Mouse (Mus musculus) cerebellum, adult 11-12 months (tissue): ENCODE results near the gene Cyp11a1.

ENCODE experiments used
- DNase-seq: peaks from one replicate; pipeline ENCODE4 v3.0.0; 2022

Cyp11a1 gene

DNA sequence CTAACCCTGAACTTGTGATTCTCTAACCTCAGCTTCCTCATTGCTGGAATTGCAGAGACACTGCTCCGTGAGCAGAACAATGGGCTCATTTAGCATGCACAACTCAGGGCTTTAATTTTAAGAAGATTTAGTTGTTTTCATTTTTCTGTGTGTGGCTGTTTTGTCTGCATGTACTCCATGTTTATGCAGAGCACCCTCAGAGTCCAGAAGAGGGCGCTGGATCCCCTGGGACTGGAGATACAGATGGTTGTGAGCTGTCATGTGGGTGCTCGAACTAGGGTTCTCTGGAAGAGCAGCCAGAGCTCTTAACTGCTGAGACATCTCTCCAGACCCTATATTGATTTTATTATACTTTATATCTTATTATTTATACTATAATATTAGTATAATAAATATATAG is 3.4 kb downstream of the Cyp11a1 start:
- DNase-seq, result no peak

DNA sequence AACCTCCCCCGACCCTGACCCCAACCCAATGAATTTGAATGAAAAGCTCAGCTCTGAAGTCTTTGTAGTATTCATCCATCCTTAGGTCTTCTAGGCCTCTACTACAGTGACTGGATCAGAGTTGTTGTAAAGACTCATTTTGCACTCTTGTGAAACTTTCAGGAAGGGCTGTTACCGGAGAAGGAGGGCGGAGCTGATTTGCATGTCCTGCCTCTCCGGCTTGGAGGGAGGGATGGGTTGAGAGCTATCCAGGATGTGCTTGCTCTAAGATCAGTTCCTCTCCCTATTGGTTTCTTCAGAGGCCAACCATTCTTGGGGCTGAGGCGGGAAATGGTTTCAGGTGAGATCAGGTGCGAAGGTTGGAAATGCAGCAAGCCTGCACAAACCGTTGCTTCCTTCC is 4.8 kb downstream of the Cyp11a1 start:
- DNase-seq, result no peak

DNA sequence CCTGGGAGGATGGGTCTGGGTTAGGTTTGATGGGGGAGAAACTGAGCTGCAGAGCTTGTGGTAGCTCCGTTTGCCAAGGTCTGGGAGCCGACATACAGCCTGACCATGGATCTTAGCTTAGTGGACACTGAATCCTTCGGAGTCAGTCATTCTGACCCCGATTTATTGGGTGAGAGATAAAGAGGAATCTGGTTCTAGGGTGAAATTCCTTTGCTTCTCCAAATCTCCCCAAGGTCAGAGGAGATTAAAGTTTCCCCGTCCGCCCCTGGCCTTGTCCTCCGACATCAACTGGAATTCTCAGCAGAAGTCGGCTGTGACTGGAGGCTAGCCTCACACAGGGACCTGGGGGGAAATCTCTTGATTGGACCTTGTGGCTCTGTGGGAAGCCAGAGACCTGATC is 5.3 kb downstream of the Cyp11a1 start:
- no peak for DNase-seq

DNA sequence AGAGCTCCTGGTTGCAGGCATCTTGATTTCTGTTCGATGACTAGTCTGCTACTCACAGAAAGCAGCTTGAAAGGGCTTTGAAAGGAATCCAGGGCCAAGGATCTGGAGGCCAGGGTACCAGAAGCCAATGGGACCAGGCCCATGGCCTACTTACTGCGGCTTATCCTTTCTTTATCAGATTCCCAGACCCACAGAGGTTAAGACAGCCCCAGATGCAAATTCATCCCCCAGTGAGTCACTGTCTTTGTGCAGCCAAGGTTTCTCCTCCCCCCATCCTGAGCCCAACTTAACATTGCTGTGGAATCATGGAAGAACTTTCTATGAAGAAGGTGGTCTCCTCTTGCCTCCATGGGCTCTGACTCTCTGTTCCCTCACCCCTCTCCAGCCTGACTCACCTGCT is 6.3 kb downstream of the Cyp11a1 start:
- DNase-seq, result no peak

DNA sequence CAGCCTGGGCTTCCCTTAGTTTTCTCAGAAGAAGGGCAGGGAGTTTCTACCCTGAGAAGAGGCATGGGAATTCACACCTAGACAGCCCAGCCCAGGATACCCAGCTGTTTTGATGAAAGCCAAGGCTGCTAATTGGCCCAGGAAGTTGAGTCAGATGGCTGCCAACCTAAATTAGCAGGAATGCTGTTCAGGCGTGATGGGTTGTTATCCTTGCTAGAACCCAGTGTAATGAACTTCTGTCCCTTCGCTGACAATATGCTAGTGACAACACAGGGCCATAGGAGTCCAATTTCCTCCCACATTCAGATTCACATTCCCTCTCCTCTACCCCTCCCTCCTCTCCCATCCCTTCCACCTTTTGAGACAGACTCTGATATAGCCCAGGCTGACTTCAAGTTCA is 6.7 kb downstream of the Cyp11a1 start:
- no peak for DNase-seq

DNA sequence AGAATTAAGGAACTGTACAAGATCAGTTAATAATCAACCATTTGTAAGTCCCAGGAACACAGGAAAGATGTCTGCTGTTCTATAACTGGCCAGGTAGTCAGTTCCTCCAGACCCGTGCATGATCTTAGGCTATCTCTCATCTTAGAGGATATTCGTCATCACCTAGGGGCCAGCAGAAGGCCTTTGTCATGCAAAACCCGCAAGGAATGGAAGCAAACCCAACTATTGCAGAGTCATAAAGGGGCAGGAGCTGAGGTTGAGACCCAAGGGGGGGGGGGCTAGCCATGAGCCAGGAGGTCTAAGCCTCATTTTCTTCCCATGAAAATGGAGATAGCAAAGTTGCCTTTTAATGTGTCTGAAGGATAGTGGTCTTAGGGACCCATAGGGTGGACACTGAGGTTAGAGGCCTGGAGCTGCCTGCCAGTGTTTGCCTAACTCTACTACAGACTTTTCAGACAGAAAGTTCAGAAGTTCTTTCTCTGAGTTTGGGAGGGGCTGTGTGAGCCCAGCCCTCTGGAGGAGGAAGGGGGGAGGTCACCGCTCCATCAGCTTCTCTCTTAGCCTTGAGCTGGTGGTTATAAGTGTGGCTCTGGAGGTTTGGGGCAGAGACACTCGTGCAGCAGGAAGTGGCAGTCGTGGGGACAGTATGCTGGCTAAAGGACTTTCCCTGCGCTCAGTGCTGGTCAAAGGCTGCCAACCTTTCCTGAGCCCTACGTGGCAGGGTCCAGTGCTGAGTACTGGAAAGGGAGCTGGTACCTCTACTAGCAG is 8.4 kb downstream of the Cyp11a1 start:
- no peak for DNase-seq

DNA sequence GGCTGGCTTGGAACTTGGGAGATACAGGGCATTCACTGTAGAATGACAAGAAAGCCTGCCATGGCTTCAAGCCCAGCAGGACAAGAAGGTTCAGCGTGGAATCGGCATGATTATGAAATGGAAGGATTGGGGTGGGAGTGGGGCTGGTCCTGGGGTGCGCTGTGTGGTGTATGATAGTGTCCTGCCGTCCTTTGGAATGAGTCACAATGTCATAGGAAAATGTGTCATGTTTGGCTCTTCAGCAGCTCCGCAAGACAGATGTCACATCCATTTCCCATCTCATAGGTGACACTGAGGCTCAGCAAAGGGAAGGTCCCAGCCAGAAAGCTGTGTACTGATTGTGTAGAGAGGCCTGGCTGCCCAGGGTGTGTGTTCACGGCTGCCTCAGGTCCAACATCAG is 9.6 kb downstream of the Cyp11a1 start:
- DNase-seq, result no peak

DNA sequence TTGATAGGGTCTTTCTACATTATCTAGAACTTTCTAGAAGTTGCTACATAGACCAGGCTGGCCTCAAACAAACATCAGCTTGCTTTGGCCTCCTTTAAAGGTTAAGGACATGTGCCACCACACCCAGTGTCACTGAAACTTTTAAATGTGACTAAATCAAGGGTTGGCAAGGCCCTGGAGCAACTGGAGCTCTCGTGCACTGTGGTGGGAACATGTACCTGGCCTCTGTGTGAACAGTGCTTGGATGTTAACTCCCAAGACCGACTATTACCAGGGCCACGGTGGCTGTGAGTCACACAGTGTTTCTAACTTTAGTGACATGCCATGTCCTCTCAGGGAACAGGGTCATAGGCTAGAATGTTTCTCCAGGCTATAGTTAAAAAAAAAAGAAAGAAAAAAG is 10.8 kb downstream of the Cyp11a1 start:
- DNase-seq, result no peak

DNA sequence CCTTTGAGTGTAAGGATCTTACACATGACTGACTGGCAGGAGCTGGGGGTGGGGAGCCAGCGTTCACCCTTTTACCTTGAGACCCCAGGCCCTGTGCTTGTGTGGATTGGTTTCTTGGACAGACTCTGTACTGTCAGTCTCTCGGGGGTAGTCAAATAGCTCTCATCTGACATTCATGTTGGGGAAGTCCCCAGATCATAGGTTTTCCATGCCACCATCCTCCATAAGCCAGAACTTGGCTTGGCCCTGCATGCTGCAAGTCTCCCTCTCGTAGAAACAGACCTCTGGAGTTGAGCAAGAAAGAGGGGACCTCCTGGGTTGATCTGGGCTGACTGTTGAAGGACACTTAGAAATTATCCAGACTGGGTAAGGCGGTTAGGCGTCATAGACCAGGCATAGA is 12.2 kb downstream of the Cyp11a1 start:
- DNase-seq, result no peak

DNA sequence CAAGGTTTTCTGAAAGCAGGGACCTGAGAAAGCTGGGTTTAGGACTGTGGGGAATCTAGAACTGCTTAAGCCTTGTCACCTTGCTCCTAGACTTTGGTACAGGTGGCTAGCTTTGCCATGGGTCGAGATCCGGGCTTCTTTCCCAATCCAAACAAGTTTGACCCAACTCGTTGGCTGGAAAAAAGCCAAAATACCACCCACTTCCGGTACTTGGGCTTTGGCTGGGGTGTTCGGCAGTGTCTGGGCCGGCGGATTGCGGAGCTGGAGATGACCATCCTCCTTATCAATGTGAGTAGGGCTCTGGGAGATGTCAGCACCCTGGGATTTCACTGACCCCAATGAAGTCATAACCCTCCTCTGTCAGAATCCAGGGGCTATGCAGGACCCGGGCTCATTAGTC is 19.8 kb downstream of the Cyp11a1 start:
- DNase-seq, result no peak

DNA sequence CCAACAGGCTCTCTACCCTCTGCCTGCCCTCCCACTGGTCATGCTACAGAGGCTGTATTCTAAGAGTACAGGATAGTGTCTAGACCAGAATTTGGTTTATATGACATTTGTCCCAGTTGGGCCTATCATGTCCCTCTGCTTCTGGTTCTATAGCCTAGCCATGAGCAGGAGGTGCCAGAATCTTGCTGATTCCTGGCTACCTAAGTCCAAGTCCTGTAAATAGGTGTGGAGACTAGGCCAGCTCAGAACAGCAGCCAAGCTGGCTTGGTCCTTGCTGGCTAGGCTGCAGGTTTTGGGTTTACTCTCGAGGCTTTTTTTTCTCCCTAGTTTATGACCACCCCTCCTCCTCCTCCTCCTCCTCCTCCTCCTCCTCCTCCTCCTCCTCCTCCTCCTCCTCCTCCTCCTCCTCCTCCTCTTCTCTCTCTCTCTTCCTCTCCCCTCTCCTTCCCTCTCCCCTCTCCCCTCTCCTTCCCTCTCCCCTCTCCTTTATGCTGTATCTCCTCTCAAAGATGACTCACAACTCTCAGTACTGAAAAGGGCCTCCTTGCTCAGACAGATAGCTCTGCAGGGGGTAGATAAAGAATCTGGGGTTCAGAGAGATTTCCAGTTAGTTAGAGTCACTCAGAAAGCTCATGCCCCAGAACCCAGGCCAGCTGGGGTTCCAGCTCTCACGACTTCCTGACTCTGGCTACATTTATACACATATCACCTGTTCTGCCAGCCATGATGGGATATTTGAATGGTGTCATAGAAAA is 21.4 kb downstream of the Cyp11a1 start:
- DNase-seq, result no peak

DNA sequence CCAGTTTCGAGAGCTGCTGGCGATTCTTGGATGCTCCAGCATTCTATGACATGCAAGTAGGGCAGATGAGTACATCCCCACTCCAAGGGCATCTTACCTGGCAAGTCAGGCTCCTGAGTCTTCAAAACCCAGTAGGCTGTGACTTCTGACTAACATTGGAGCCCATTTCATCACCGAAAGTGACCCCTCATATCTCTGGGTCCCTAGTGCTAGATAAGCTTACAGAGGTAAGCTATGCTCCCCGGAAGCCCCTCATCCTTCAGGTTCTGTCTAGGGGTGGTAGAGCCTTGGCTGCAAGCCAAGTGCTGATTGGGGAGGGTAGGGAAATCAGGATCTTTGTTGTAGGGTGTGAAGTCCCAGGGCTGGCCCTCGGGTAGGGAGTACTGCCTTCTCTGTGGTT is 22.6 kb downstream of the Cyp11a1 start:
- DNase-seq, result no peak

DNA sequence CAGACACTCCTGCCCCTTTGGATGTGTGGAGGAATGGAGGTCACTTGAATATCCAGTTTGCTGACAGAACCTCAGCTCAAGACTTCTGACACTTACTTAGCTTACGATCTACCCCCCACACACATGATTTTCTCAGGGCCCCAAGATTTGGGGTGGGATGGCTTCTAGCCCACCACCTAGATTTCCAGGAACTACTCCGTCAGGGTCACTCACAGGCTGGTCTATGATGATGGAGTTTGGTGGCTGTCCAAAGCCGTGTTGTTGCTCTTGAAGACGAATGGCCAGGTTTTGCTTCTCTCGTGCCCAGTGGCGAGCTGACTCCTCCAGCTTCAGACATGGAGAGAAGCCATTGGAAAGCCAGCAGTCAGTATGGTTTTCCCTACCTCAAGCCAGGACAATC is 23.4 kb downstream of the Cyp11a1 start:
- DNase-seq, result no peak

DNA sequence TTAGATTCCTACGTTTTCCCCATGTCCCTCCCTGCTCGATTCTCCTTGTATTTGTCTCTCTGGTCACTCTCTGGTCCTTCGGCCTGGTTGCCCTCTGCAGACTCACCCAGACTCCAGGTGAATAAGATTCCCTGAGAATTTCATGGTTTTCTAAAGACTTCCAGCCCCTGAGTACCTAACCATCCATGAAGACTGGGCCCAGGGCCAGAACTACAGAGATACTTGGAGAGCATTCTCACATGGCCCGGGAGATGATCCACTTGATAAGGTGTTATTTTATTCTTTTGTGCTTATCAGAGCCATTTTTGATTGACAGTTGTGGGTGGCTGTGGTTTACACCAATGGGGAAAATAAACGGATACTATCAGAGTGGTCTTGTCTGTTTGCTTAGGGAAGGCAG is 25.7 kb downstream of the Cyp11a1 start:
- DNase-seq, result no peak

DNA sequence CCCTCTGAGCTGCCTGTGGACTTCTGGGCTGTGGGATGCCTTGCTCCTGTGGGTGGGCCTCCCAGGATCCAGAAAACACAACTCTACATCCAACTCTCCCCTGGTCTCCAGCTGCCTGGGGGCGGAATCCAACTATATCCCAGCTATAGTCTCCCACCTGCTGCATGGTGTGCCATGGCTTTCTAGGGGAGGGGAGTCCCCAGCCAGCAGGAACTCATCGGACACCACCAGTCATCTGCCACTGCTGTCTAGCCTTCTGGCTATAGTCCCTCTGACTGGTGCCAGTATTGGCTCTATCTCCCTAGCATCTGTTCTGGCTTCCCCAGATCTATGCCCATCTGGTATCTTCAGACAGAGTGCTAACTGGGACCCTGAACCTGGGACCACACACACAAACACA is 29.3 kb downstream of the Cyp11a1 start:
- DNase-seq, result no peak

DNA sequence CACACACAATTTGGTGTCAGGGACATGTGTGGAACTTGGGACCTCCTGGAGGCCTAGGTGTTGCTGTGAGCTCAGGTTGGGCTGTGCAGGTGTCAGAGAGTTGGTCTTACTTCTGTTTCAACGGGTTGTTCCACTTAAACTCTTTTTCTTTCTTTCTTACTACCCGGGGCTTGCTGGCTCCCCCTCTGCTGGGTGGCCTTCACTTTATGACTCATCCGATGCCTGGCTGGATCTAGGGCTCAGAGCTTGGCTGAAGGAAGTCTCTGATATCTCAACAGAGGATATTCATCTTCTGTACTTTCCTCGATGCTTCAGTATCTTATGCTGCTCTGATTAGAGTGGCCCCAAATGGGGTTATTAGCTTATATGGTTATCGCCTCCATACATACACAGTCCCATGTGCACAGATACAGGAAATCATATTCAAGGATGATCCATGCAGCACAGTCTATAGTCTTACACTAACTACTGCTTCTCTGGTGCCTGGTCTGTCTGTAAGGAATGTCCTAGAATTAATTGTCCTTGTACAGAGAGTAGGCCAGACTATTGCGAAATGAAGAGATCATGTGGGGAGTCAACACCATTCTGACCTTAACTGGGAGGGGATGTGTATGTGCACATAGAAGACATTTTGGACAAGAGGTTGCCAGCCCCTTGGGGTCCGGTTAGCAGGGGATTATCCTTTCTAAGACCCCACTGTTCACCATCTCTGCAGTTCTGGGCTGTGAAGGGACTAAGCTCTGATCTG is 29.9 kb downstream of the Cyp11a1 start:
- DNase-seq, result no peak

DNA sequence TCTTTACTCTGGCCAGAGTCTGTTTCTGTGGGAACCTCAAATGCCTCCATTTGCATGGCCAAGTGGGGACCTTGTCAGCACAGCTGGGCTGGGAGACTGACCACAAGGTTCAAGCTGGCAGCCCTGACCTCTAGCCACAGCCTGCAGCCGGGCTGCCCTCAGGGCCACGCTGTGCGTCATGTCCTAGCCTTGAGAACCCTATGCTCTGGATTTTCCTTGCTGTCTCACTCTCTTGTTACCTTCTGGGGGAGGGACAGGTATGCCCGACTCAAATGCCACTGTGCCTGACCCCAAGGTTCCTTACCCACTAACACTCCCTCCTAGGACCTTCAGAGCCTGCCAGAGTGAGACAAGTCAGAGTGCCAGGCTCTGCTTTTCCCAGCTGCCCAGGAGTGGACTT is 30.8 kb downstream of the Cyp11a1 start:
- DNase-seq, result no peak

DNA sequence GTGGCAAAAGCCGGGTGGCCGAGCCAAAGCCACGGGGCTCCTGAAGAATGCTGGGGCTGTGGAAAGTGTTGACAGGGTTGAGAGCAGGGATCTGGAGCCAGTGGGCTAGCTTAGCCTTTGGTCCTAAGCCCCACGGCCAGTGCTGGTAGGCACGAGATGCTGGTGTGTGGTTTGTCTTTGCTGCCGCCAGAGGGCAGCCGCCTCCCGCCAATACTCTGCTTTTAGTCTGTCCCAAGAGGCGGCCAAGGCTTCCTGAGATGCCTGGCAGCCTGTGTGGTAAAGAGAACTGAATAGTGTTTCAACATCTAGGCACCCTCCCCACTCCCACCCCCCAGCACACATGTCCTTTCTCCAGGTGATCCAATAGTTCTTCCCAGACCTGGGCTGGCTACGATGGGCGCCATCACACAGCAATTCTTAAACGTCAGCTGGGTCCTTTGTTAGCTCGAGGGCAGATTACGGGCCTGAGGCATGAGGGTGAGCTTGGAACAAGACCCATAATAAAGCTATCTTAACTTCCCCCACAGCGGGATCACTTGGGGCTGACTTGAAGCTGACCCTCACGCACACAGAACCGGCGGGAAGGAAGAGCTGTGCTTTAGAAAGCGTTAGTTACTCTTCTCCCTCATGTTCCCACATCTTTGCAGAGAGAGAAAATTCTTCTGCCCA is 32.4 kb downstream of the Cyp11a1 start:
- peak; percentile 65 for DNase-seq

DNA sequence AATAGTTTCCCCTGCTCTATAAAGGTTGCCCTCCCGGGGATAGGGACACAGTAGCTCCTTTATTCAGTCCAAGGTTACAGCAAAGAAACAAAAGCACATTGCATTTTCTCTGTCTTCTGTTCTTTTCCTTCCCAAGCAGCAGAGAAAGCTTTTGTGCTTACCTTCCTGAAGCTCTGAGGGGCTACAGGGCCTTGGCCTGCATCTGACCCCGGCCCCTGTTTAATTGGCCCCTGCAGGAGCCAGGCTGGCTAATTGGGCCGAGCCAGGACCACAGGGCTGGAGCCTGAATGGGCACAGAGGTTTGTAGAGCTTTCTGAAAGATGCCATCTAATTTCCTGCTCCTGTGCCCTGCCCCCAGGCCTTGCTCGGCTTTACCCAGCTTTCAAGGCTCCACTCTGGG is 34.8 kb downstream of the Cyp11a1 start:
- DNase-seq, result no peak

DNA sequence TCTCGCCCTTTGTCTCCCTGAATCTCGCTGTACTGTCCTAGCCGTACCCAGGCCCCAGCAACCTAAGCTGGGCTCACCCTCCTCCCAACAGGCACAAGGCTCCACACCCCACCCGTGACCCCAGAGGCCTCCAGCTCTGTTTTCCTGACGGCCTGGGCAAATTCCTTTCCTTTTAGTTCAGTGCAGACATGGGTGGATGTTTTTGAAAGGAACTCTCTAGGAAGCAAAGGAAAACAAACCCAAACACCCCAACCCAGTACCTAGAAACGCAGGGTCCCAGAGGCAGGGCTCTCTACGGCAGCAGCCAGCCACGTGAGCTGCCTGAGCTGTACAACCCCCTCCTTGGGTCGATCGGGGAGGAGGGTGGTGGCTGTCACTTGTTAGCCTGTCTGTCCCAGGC is 36.2 kb downstream of the Cyp11a1 start:
- DNase-seq, result no peak

DNA sequence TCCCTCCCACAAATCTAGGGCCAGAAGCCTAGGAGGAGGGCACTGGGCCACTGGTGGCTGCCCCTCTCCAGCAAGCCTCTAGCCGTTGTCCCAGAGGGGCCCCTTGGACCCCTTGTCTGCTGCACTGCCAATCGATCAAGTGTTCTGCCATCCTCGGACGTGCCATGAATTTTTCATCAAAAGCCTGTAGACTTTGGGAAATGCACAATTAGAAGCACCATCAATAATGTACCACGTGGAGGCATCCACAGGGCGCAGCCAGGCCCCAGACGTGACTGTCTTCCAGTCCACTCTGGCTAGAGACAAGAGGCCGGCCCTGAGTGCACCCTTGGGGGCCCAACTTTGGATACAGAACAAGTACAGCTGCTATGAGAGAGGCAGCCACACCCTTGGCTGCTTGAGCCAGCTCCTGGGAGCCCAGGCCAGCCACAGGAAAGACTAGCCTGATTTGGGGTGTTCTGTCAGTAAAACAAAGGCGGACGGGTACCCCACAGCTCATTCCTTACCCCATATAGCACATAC is 37.3 kb downstream of the Cyp11a1 start:
- no peak for DNase-seq

DNA sequence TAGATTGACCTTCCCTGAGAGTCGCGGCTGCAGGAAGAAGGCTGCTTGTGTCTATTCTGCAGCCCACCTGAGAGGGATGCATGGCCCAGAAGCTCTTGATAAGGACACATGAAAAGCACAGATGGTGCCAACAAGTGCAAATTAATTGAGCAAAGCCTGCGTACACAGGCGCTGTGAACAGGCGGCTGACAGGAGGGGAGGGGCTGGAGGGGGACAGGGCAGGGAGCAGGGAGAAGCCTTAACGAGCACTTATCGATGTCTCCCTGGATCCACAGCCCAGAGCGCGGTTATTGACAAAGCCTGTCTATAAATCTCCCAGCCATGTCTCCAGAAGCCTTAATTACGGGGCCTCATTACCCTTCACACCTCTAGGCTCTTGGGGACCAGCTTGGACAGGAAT is 38.6 kb downstream of the Cyp11a1 start:
- no peak for DNase-seq

DNA sequence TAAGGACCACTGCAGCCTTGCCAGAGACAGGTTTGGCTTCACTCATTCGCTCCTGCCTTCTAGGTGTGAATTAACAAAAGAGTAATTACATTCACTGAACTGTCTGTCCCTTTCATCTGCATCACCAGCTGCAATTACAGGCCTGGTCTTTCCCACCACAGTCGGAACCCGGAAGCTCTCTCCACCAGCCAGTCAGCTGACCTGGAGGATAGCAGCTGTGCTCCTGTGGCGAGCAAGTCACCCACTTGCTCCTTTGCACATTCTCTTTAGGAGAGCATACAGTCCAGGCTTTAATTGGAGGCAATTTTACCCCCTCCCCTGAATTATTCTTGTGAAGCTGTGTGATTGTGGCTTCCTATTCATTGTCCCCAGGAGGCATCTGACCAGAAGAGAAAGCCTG is 39.4 kb downstream of the Cyp11a1 start:
- DNase-seq, result no peak
